Mouse (Mus musculus) heart, postnatal 14 days (tissue): ENCODE results near the gene Zfhx3. TPM values are rescaled to one million over a fixed set of nuclear protein-coding genes. Genes with fewer than 3 reads are reported as not detected.

Experiments used
- DNase-seq, 2 experiments: peaks; one replicate each; pipeline ENCODE4 v3.0.0; 2021 to 2022
- intact Hi-C: fragments of 180-260 bp; cut with DNase I; formaldehyde crosslinking; loops from one replicate; pipeline ENCODE4 v1.15.1; 2025
- total RNA-seq, 2 experiments: library from RNA; stranded (reverse); gene quantifications; 2 replicates each; pipeline ENCODE4 v1.2.3; 2021

Zfhx3 gene
- total RNA-seq, 2 experiments from 2014 or later: 8.2 to 8.8 TPM

GRCm38 (mm10) chr8:108692669-108693665 is 750.5 kb downstream of the Zfhx3 start:
- DNase-seq: no peak
- intact Hi-C loops: loop anchor here (5.0 to 10.0 kb wide), 3 partner anchors 96 to 492 kb away; no protein-coding TSS in a partner anchor

DNA sequence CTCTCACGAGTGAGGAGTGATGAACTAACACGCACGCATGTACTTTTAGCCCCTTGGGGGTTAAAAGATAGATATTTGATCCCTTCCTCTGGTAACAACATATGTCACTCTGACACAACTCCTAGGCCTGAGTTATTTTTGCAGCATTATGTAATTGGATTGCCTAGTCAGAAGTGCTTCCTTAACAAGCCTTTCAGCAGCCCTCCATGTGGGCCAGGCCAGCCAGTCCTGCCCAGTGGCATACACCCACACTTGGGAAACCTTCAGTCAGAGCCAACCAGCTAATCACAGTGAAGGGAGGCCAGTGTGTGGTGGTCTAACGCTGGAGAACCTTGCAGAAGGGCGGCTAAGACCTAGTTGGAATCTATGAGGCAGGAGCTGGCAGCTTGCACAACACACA is 751.4 kb downstream of the Zfhx3 start:
- intact Hi-C loops: loop anchor here (5.0 to 10.0 kb wide), 3 partner anchors 97 to 491 kb away; no protein-coding TSS in a partner anchor

DNA sequence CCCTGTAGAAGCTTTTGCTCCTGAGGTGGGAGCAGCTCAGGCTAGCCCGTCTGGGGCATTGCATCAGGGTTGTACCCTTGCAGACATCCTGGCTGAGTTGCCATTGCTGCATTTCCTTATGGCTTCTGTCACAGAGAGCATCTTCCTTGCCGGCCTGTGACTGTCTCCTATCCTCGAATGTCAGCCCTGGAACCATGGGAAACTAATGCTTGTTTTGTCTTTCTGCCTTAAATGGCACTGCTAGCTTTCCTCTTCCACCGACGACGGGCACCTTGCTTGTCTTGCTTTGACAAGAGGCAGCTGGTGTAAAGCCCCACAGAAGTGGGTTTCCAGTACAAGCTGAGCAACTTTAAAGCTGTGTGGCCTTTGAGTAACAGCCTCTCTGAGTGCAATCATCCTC is 752.1 kb downstream of the Zfhx3 start:
- intact Hi-C loops: loop anchor here (5.0 to 10.0 kb wide), 3 partner anchors 97 to 490 kb away; no protein-coding TSS in a partner anchor
- DNase-seq: no peak

More for the DNA sequence above, 751.4 kb downstream of the Zfhx3 start:
- no peak for DNase-seq

DNA sequence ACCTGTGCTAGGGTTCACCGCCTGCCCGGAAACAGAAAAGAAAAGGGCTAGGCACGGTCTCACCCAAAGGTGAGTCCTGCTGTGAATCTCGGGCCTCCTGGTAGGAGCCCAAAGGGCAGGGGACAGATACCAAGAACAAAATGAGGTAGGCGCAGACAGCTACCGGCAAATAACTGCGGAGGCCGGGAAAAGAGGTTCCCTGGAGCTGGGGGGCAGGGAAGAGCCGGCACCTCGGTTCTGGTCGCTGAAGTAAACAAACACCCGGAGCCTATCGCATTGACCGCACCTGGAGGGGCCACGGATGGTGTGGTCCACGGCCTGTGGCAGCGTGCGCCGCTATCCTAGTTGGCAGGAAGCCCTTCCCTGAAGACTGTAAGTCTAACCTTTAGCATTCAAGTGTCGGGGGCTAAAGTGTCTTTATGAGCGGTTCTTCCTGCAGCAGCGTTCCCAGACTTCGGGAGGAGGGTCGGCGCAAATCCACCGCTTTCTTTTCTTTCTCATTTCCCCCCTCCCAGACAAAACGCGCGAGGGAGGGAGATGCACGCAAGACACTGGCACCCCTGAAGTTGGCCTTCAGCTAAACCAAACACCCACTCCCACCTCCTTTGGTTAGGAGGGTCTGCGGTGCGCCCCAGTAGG is 752.9 kb downstream of the Zfhx3 start:
- DNase-seq: no peak
- intact Hi-C loops: loop anchor here (10.0 kb wide), 1 partner anchor 489 kb away; no protein-coding TSS in a partner anchor

DNA sequence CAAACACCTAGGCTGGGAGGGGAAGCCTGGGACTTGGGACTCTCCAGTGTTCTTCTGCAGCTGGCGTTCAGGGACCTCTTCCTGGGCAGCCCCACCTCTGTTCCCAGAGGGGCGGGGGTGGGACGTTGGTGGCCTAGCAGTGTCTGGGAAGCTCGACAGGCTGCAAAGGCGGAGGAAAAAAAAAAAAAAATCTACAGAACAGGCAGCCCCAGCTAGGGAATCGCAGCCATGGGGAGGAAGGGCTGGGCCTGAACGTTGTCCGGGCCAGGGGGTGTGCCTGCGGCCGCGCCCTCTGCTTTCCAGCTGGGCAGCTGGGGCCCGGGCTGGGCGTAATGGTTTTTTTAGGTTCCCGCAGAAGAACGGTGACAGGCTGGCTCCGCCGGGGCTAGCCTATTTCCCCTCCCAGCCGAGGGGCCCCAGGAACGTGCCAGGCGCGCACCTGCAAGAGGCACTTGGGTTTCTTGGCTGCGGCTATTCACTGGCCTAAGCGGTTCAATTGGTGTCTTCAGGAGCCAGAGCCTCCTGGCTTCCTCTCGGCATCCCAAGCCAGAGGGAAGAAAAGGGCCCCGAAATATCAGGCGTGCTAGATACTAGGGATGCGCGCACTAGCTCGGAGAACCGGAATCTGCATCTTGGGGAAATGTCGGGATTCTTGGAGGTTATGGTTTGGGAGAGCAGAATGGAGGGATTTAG is 753.6 kb downstream of the Zfhx3 start:
- intact Hi-C loops: loop anchor here (10.0 kb wide), 1 partner anchor 489 kb away; no protein-coding TSS in a partner anchor
- peak in 1 of 2 experiments; percentile 55 for DNase-seq

GRCm38 (mm10) chr8:108696631-108697410 is 754.4 kb downstream of the Zfhx3 start:
- intact Hi-C loops: loop anchor here (10.0 kb wide), 1 partner anchor 488 kb away; no protein-coding TSS in a partner anchor

GRCm38 (mm10) chr8:108697589-108697988 is 755.1 kb downstream of the Zfhx3 start:
- intact Hi-C loops: loop anchor here (10.0 kb wide), 1 partner anchor 487 kb away; no protein-coding TSS in a partner anchor
- DNase-seq: no peak

More at GRCm38 (mm10) chr8:108696631-108697410, 754.4 kb downstream of the Zfhx3 start:
- no peak for DNase-seq

DNA sequence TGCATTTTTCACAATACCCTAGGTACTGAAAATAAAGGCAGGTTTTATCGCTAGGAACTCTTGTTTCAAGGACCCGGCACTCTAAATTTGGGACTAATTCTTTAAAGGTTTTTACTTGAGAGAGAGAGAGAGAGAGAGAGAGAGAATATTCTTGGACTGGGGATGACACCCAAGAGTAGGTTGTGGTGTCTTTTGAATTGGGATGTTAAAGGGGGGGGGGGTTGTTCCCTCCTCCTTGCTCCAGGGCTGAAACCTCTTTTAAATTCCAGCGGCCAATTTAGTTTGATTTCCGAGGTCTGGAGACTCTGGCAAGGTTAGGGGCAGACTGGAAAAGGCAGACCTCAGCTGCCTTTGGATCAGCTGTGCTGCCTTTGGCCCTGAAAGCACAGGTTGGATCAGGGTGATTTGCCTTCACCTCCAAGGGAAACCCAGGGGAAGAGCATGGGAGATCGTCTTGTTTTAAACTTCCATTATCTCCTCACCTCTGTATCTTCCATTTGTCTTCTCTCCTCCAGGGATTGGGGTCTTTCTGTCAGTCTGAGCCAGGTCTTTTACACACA is 755.7 kb downstream of the Zfhx3 start:
- intact Hi-C loops: loop anchor here (10.0 kb wide), 1 partner anchor 487 kb away; no protein-coding TSS in a partner anchor
- DNase-seq: no peak

DNA sequence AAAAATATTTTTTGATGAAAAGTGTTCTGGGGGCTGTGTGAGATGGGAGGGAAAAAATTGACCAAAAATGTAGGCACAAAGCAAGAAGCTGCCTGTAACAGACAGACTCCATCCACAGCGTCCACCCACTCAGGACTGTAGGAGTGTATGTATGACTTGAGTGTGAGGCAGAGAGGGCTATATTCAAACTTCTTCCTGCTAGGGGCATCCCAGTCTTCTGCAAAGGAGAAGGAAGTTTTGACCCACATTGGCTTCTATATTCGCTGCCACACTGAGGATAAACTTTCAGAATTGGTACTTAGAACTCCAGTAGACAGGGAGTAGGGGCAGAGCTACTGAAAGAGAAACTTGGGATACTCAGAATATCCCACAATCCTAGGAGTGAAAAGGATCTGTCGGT is 756.6 kb downstream of the Zfhx3 start:
- intact Hi-C loops: loop anchor here (10.0 kb wide), 1 partner anchor 486 kb away; no protein-coding TSS in a partner anchor
- DNase-seq: no peak

DNA sequence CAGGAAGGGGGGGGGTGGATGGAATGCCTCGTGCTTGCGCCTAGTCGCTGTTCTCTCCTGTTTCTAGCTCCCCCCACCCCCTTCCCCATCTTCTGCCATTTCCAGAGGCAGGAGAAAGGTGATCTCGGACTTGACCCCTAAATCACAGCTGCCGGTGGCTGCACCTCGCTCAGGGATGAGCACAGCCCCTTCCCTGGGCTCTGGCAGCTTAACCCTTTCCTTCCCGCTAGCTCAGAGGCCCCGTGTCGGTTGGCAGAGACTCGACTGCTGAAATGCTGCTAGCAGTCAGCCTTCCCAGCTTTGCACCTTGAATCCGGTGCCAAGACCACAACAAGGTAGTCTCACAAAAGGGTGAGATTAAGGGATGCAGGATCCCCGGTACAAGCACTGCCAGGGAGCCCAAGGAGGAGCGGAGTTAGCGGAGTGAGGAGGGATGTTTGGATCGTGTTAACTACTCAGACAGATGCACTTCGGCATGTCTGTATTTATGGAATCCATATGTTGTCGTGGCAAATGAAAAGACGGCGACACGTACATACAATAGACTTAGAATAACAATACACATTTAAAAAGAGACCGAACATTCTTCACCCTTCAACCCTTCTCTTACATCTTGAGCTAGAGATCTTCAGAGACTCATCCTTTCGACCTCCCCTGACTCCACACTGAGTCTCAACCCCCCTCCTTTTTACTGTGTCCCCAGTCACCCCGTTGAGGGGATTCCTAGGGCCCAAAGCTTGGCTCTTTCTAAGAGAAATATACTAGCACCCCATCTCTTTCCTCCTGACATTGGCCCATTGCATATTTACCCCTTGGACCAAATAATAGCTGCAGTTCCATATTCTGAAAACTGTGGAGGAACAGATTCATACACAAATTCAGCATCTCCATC is 757.3 kb downstream of the Zfhx3 start:
- intact Hi-C loops: loop anchor here (10.0 kb wide), 1 partner anchor 485 kb away; no protein-coding TSS in a partner anchor
- DNase-seq: no peak

- intact Hi-C loops: no loop called here
- DNase-seq: no peak
Measured at GRCm38 (mm10) chr8:108701381-108702175, 759.1 kb downstream of the Zfhx3 start.

- intact Hi-C loops: no loop called here
- no peak for DNase-seq
Measured at GRCm38 (mm10) chr8:108702201-108702600, 759.8 kb downstream of the Zfhx3 start.

- no peak for DNase-seq
- intact Hi-C loops: no loop called here
Measured at GRCm38 (mm10) chr8:108705751-108706150, 763.3 kb downstream of the Zfhx3 start.

DNA sequence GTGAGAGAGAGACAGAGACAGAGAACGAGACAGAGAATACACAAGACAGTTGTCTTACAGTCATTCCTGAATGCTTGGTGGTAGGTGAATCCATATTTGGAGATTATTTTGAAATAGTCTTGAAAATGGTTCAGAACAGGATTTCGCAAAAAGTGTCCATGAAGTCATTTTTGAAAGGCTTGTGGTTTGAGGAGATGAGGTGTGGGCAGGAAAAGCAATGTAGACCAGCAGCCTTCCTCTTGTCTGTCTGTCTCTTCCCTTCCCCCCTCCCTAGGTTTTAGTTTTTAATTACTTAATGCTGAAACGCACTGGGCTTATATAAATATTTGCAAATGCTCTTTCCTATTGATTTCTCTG is 764.0 kb downstream of the Zfhx3 start:
- intact Hi-C loops: no loop called here
- DNase-seq: no peak

- DNase-seq: no peak
Measured at GRCm38 (mm10) chr8:108706848-108707541, 764.6 kb downstream of the Zfhx3 start.

DNA sequence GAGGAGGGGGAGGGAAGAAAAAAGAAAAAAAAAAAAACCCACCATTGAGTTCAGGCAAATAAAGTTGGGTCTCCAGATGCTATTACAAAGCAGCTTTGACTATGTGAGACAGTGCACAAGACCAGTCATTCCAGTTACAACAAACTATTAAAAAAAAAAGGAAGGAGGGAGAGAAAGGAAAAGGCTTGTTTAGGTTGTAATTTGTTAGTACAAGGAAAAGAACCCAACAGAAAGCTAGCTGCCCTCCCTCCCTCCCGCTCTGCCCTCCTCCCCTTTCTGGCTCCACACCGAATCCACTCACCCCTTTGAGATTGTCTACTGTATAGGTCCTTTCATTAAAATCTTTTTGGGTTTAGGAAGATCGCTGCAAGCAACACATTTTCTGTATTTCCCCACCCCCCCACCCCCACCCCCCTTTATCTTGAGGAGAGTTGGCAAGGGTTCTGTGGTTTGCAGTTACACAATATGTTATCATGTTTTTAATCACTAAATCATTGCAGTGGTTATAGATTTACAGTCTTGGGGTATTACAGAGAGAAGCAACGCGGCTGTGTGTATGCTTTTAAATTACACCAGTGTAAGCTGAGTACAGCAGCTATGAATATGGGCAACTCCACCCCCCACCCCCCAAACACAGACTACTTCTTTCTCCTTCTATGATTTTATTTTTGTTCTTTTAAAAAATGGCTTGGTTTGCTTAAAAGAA is 765.3 kb downstream of the Zfhx3 start:
- no peak for DNase-seq
- intact Hi-C loops: no loop called here

More at GRCm38 (mm10) chr8:108706848-108707541, 764.6 kb downstream of the Zfhx3 start:
- intact Hi-C loops: no loop called here
